Mouse (Mus musculus): ENCODE measurements around the gene Wsb1. TPM values are rescaled to one million over a fixed set of nuclear protein-coding genes. Genes with fewer than 3 reads are reported as not detected.

Gene Wsb1
- polyA plus RNA-seq (2015; fragmentation: Nextera tagmentation; extraction: Ambion mirVana), result 118 and 139 TPM in 2 replicates

GRCm38 (mm10) chr11:79254391-79255098 is at the start of gene Wsb1:
Gene Wsb1 (minus strand): TSS chr11:79254671.

GRCm38 (mm10) chr11:79296856-79297491 is 42.5 kb upstream of the Wsb1 start, which contains the start of gene Gm9964:
Gene Gm9964 (minus strand): TSS chr11:79296906.

Other genes starting within 250 kb of the Wsb1 start
- gene Ksr1, start 108.3 kb downstream of the Wsb1 start, polyA plus RNA-seq (2015; fragmentation: Nextera tagmentation; extraction: Ambion mirVana), result 1.5 and 1.7 TPM in 2 replicates
- gene Gm9964, start 42.2 kb upstream of the Wsb1 start, polyA plus RNA-seq (2015; fragmentation: Nextera tagmentation; extraction: Ambion mirVana), result 0.23 TPM in 1 of 2 replicates, not detected in the other
- gene Nf1, start 85.0 kb upstream of the Wsb1 start, polyA plus RNA-seq (2015; fragmentation: Nextera tagmentation; extraction: Ambion mirVana), result 3.9 and 4.1 TPM in 2 replicates
- 0.08 TPM in 1 of 2 replicates, not detected in the other for gene Omg, start 249.4 kb upstream of the Wsb1 start, polyA plus RNA-seq (2015; fragmentation: Nextera tagmentation; extraction: Ambion mirVana)

Measured in urinary bladder, postnatal 0 days (tissue).